ENCODE assay signal across 7 mouse cellular contexts in genomic region chr4:107066252-107067124, GRCm38 (mm10). TPM values are rescaled to one million over a fixed set of nuclear protein-coding genes. Genes with fewer than 3 reads are reported as not detected.
DNase-seq lines count a peak whose midpoint lies in the region; ATAC-seq lines count a peak whose summit lies in the region.

Gene Mrpl37, minus strand, starts transcription at chr4:107066868.
Gene Cyb5rl, plus strand, starts transcription at chr4:107066988.

- H3K4me3 ChIP-seq in intestine, embryonic 15.5 days (replicated peaks), result peak within 1 kb of the TSS; percentile 80
- H3K4me3 ChIP-seq in midbrain, embryonic 10.5 days, result peak within 1 kb of the TSS; percentile 87

- peak within 1 kb of the TSS; percentile 96 for H3K4me2 ChIP-seq in intestine, embryonic 15.5 days (replicated peaks)

- peaks cover 9% of the 10 kb centered on the region for H3K4me1 ChIP-seq in intestine, embryonic 15.5 days (replicated peaks)
- peaks cover 32% of the 10 kb centered on the region for H3K4me1 ChIP-seq in midbrain, embryonic 10.5 days

- DNase-seq in adrenal gland, adult 2 months, result peak; percentile 98
- DNase-seq in embryo, embryonic 11.5 days (ENCODE audit: low read depth, low spot score), result peak; percentile 91
- DNase-seq in gastrocnemius, postnatal 36 days, result peak; percentile 90
- DNase-seq in left cerebral cortex, postnatal 25 days (ENCODE audit: low spot score in 2 of 2), result peak; percentile 96 to 99
- DNase-seq in midbrain, embryonic 10.5 days (ENCODE audit: low spot score), result peak; percentile 94
- DNase-seq in right cerebral cortex, postnatal 4 days, result peak; percentile 91

- no peaks in the 10 kb centered on the region for H3K9me3 ChIP-seq in intestine, embryonic 15.5 days
- H3K9me3 ChIP-seq in midbrain, embryonic 10.5 days (replicated peaks), result no peaks in the 10 kb centered on the region

- intact Hi-C loops in gastrocnemius, postnatal 36 days (cut with DNase I), result loop anchor here (5.0 kb wide), 2 partner anchors 49 to 159 kb away; no protein-coding TSS in a partner anchor
- intact Hi-C loops in left cerebral cortex, postnatal 25 days (cut with DNase I), result no loop called here

- under 1% methylated on average over 60 of the region's 60 CpGs for WGBS in intestine, embryonic 15.5 days
- WGBS in midbrain, embryonic 10.5 days, result under 1% methylated on average over 60 of the region's 60 CpGs

- H3K36me3 ChIP-seq in intestine, embryonic 15.5 days, result peaks cover 29% of the 10 kb centered on the region
- peaks cover 34% of the 10 kb centered on the region for H3K36me3 ChIP-seq in midbrain, embryonic 10.5 days

- H3K27me3 ChIP-seq in intestine, embryonic 15.5 days (replicated peaks), result no peaks in the 10 kb centered on the region
- H3K27me3 ChIP-seq in midbrain, embryonic 10.5 days (ENCODE audit: low read depth, poor library complexity, severe bottlenecking), result peaks cover 6% of the 10 kb centered on the region; the same call in 1 of the 2 replicates

- peak within 1 kb of the TSS; percentile 37; the same call in 1 of the 2 replicates for H3K27ac ChIP-seq in intestine, embryonic 15.5 days
- H3K27ac ChIP-seq in midbrain, embryonic 10.5 days (replicated peaks), result peak within 1 kb of the TSS; percentile 88

- ATAC-seq in intestine, embryonic 15.5 days, result peak; percentile 100

- peak within 1 kb of the TSS; percentile 80 for H3K9ac ChIP-seq in intestine, embryonic 15.5 days

RNA-seq across cellular contexts. Expression of gene Mrpl37, which starts in this region (rescaled TPM):
- 100 to 1,000 TPM in 1 of 2 experiments, 10 to 100 TPM in 1; 97.2 to 102 TPM for total RNA-seq in adrenal gland, adult 2 months (2021)
- 76.4 and 77.1 TPM in 2 replicates for polyA plus RNA-seq in adrenal gland, adult 2 months (2012; rRNA removed)
- 10 to 100 TPM; 89.9 to 90.5 TPM for total RNA-seq in gastrocnemius, postnatal 36 days (2021)
- 103 and 115 TPM in 2 replicates for polyA plus RNA-seq in intestine, embryonic 15.5 days (2015; fragmentation: Nextera tagmentation; extraction: Ambion mirVana)
- 10 to 100 TPM; 61.8 to 62.8 TPM for total RNA-seq in left cerebral cortex, postnatal 25 days (2021)
- 122 and 123 TPM in 2 replicates for polyA plus RNA-seq in midbrain, embryonic 10.5 days (2016; fragmentation: Nextera tagmentation; extraction: Ambion mirVana)

RNA-seq across cellular contexts. Expression of gene Cyb5rl, which starts in this region (rescaled TPM):
- 10 to 100 TPM; 22.9 to 27.3 TPM for total RNA-seq in adrenal gland, adult 2 months (2021)
- 13.4 and 14.1 TPM in 2 replicates for polyA plus RNA-seq in adrenal gland, adult 2 months (2012; rRNA removed)
- total RNA-seq in gastrocnemius, postnatal 36 days (2021), result 10 to 100 TPM; 15.3 to 17.7 TPM
- polyA plus RNA-seq in intestine, embryonic 15.5 days (2015; fragmentation: Nextera tagmentation; extraction: Ambion mirVana), result 6.1 and 6.6 TPM in 2 replicates
- total RNA-seq in left cerebral cortex, postnatal 25 days (2021), result 1 to 10 TPM; 6.5 to 7.4 TPM
- polyA plus RNA-seq in midbrain, embryonic 10.5 days (2016; fragmentation: Nextera tagmentation; extraction: Ambion mirVana), result 7.6 and 9.9 TPM in 2 replicates

Comparison
In these comparisons a context has a peak if more than half of its experiments do, and no peak if none do; other contexts are left out.
1. Peak in every context shown above with its lines: DNase-seq, ATAC-seq, H3K4me3 ChIP-seq and H3K27ac ChIP-seq.